8 mouse cellular contexts compared by ENCODE assay signal in genomic region chr4:129237843-129238441, GRCm38 (mm10). TPM values are rescaled to one million over a fixed set of nuclear protein-coding genes. Genes with fewer than 3 reads are reported as not detected.
DNase-seq lines count a peak whose midpoint lies in the region; ATAC-seq lines count a peak whose summit lies in the region.

No protein-coding gene starts in this region.

- ATAC-seq in heart, embryonic 11.5 days (replicated peaks; ENCODE audit: insufficient number of reproducible peaks, low FRiP score, low TSS enrichment), result no peak
- ATAC-seq in liver, embryonic 15.5 days (ENCODE audit: insufficient read depth), result no peak

- H3K27ac ChIP-seq in heart, embryonic 11.5 days (ENCODE audit: low read depth, low read length), result no peak overlapping the region
- H3K27ac ChIP-seq in liver, embryonic 15.5 days (replicated peaks), result no peak overlapping the region

- 7% methylated on average over 21 of the region's 21 CpGs for WGBS in heart, embryonic 11.5 days (ENCODE audit: insufficient replicate concordance)
- WGBS in liver, embryonic 15.5 days (ENCODE audit: insufficient replicate concordance), result 24% methylated on average over 21 of the region's 21 CpGs

- H3K36me3 ChIP-seq in heart, embryonic 11.5 days (ENCODE audit: control insufficient read depth, insufficient read depth, low read length), result no peaks in the 10 kb centered on the region
- H3K36me3 ChIP-seq in liver, embryonic 15.5 days (replicated peaks), result no peaks in the 10 kb centered on the region

- peak overlapping the region; percentile 70 for H3K4me3 ChIP-seq in heart, embryonic 11.5 days (ENCODE audit: low read depth, low read length)
- H3K4me3 ChIP-seq in liver, embryonic 15.5 days (replicated peaks), result peak overlapping the region; percentile 65; the same call in 1 of the 2 replicates

- H3K4me2 ChIP-seq in heart, embryonic 11.5 days, result peak overlapping the region; percentile 98
- peak overlapping the region; percentile 94 for H3K4me2 ChIP-seq in liver, embryonic 15.5 days

- peaks cover 76% of the 10 kb centered on the region for H3K27me3 ChIP-seq in heart, embryonic 11.5 days (ENCODE audit: control insufficient read depth, insufficient read depth, low read length)
- peaks cover 50% of the 10 kb centered on the region for H3K27me3 ChIP-seq in liver, embryonic 15.5 days

- intact Hi-C loops in left cerebral cortex, postnatal 4 days (cut with DNase I), result no loop called here

- no peak for DNase-seq in heart, adult 8-10 months (ENCODE audit: low spot score)
- peak; percentile 86 for DNase-seq in ZHBTc4 (ENCODE audit: low read depth, low spot score)
- DNase-seq in heart, postnatal 4 days, result peak; percentile 36
- DNase-seq in yolk sac, embryonic 10.5 days (ENCODE audit: low spot score), result peak; percentile 71
- no peak for DNase-seq in left cerebral cortex, postnatal 4 days
- DNase-seq in gastrocnemius, postnatal 10 days, result no peak

- H3K4me1 ChIP-seq in heart, embryonic 11.5 days (ENCODE audit: control insufficient read depth, insufficient read depth, low read length), result peaks cover 20% of the 10 kb centered on the region
- peaks cover 60% of the 10 kb centered on the region for H3K4me1 ChIP-seq in liver, embryonic 15.5 days (replicated peaks)

- no peaks in the 10 kb centered on the region for H3K9me3 ChIP-seq in heart, embryonic 11.5 days (replicated peaks; ENCODE audit: control insufficient read depth, low read length)
- no peaks in the 10 kb centered on the region for H3K9me3 ChIP-seq in liver, embryonic 15.5 days (replicated peaks)

- peak overlapping the region; percentile 16; the same call in 1 of the 2 replicates for H3K9ac ChIP-seq in heart, embryonic 11.5 days (ENCODE audit: low read depth, low read length)
- H3K9ac ChIP-seq in liver, embryonic 15.5 days, result no peak overlapping the region

RNA-seq across cellular contexts. Expression of gene C77080, which starts 23.3 kb away (rescaled TPM):
- 0.76 and 1.5 TPM in 2 replicates for polyA plus RNA-seq in heart, embryonic 11.5 days (2014; fragmentation: Nextera tagmentation; extraction: Ambion mirVana)
- 1 to 10 TPM; 2.8 to 4.0 (median 3.2) TPM for total RNA-seq in heart, adult 8-10 months (2022)
- total RNA-seq in heart, postnatal 4 days (2021), result 1 to 10 TPM; 6.5 to 8.6 TPM
- 1.1 and 1.6 TPM in 2 replicates for polyA plus RNA-seq in liver, embryonic 15.5 days (2015; fragmentation: Nextera tagmentation; extraction: Ambion mirVana)
- 10 to 100 TPM in 1 of 2 experiments, 1 to 10 TPM in 1; 9.7 to 11.7 TPM for total RNA-seq in left cerebral cortex, postnatal 4 days (2021)
- 1 to 10 TPM; 2.6 to 4.9 TPM for total RNA-seq in gastrocnemius, postnatal 10 days (2021)

RNA-seq across cellular contexts. Expression of gene Yars, which starts 48.4 kb away (rescaled TPM):
- 54.9 and 55.4 TPM in 2 replicates for polyA plus RNA-seq in heart, embryonic 11.5 days (2014; fragmentation: Nextera tagmentation; extraction: Ambion mirVana)
- 10 to 100 TPM; 24.9 to 35.0 (median 29.2) TPM for total RNA-seq in heart, adult 8-10 months (2022)
- 10 to 100 TPM; 44.7 to 45.0 TPM for total RNA-seq in heart, postnatal 4 days (2021)
- 60.8 and 62.4 TPM in 2 replicates for polyA plus RNA-seq in liver, embryonic 15.5 days (2015; fragmentation: Nextera tagmentation; extraction: Ambion mirVana)
- 100 to 1,000 TPM; 113 to 121 TPM for total RNA-seq in left cerebral cortex, postnatal 4 days (2021)
- 10 to 100 TPM; 35.5 to 48.5 TPM for total RNA-seq in gastrocnemius, postnatal 10 days (2021)

RNA-seq across cellular contexts. Expression of gene S100pbp, which starts 48.4 kb away (rescaled TPM):
- 18.6 and 18.7 TPM in 2 replicates for polyA plus RNA-seq in heart, embryonic 11.5 days (2014; fragmentation: Nextera tagmentation; extraction: Ambion mirVana)
- total RNA-seq in heart, adult 8-10 months (2022), result 10 to 100 TPM in 3 of 4 experiments, 1 to 10 TPM in 1; 8.2 to 15.2 (median 12.1) TPM
- total RNA-seq in heart, postnatal 4 days (2021), result 10 to 100 TPM; 22.5 to 24.2 TPM
- 6.0 and 6.6 TPM in 2 replicates for polyA plus RNA-seq in liver, embryonic 15.5 days (2015; fragmentation: Nextera tagmentation; extraction: Ambion mirVana)
- total RNA-seq in left cerebral cortex, postnatal 4 days (2021), result 10 to 100 TPM; 40.5 to 42.1 TPM
- 10 to 100 TPM in 1 of 2 experiments, 1 to 10 TPM in 1; 8.3 to 13.3 TPM for total RNA-seq in gastrocnemius, postnatal 10 days (2021)

RNA-seq across cellular contexts. Expression of gene Sync, which starts 49.5 kb away (rescaled TPM):
- polyA plus RNA-seq in heart, embryonic 11.5 days (2014; fragmentation: Nextera tagmentation; extraction: Ambion mirVana), result 0.56 and 1.2 TPM in 2 replicates
- 10 to 100 TPM; 19.5 to 31.7 (median 25.4) TPM for total RNA-seq in heart, adult 8-10 months (2022)
- total RNA-seq in heart, postnatal 4 days (2021), result 1 to 10 TPM; 8.7 to 9.5 TPM
- polyA plus RNA-seq in liver, embryonic 15.5 days (2015; fragmentation: Nextera tagmentation; extraction: Ambion mirVana), result 0.21 and 0.35 TPM in 2 replicates
- total RNA-seq in left cerebral cortex, postnatal 4 days (2021), result 1 to 10 TPM in 1 of 2 experiments, under 1 TPM in 1; 0.58 to 1.6 TPM
- total RNA-seq in gastrocnemius, postnatal 10 days (2021), result 10 to 100 TPM; 63.6 to 64.4 TPM

Comparison
In these comparisons a context has a peak if more than half of its experiments do, and no peak if none do; other contexts are left out.
1. DNase-seq: peak in ZHBTc4 (single experiment), heart, postnatal 4 days (single experiment) and yolk sac, embryonic 10.5 days (single experiment); none in heart, adult 8-10 months (single experiment), left cerebral cortex, postnatal 4 days (single experiment) and gastrocnemius, postnatal 10 days (single experiment).